Mouse (Mus musculus) liver, embryonic 14 days (tissue): ENCODE results near the gene Fyco1. TPM values are rescaled to one million over a fixed set of nuclear protein-coding genes. Genes with fewer than 3 reads are reported as not detected.

ENCODE experiments used
- polyA plus RNA-seq: library from polyadenylated mRNA; depleted of rRNA; stranded (reverse); fragments of >200 nt; gene quantifications from 2 replicates; pipeline ENCODE4 v1.2.3, GENCODE M21; 2012; rRNA removed

The Fyco1 gene
- polyA plus RNA-seq, result 2.0 and 2.2 TPM in 2 replicates

DNA sequence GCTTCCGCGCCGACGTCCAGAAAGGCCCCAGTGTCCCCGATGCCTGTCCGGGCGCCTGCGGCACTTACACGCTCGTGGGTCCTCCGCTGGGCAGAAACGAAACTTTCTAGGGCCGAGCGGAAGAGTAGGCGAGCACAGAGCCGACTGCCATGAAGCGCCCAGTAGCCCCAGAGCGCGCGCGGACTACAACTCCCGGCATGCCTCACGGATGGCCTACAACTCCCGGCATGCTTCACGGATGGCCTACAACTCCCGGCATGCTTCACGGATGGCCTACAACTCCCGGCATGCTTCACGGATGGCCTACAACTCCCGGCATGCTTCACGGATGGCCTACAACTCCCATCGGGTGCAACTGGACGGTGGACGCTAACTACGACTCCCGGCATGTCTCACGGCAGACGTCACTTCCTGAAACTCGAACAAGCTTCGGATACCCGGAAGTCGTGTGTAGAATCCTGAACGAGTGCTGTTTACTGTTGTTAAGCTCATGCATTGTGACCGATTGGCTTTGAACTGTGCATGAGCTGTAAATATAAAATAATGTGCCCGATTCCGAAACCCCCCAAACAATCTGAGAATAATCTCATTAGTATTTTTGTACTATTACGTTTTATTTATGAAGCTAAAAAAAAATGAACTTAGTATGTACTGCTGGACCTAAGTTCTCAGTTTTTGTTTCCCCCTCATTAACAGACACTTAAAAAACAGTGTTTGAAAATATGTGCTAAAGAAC, at the start of gene Fyco1:
Fyco1 (minus strand) TSS at position 187 of the 736 bp plus-strand sequence.

DNA sequence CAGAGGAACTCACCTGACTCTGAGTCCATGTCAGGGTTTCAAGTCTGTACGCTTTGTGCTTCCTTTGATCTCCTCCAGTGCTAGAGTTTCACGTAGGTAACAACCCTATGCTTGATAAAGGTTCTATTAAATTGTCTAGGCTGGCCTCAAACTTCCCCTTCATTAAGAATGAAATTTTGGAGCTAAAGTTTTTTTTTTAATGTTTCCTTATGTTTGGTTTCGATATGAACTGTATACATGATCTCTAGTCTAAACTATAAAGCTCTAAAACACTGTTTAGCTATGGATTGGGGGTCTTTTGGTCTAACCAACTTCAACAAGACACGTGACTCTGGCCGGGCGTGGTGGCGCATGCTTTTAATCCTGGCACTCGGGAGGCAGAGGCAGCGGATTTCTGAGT, 10.2 kb upstream of the Fyco1 start, which contains the start of gene Xcr1:
Xcr1 (minus strand) TSS at position 101 of the 400 bp plus-strand sequence.

DNA sequence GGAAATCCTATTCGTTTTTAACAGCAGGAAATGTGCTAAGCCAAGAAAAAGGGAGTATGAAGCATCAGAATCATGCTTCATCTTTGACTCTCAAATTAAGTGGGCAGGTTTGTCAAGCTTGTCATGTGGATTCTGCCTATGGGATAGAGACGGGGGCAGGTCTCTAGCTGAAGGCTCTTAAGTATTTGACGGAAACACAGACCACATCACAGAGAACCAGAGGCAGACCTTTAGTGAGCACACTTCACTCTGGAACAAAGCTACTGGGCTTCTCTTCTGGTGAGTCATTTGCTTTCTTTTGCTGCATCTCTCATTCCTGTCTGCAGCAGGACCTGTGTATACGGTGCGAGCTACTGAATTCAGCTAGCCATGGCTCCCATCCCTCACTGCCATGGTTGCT, 45.4 kb downstream of the Fyco1 start, which contains the start of gene Cxcr6:
Cxcr6 (plus strand) TSS at position 209 of the 400 bp plus-strand sequence.

Other genes with a start within 250 kb of the Fyco1 start
- 0.19 and 0.24 TPM in 2 replicates for gene Slc6a20b, start 219.3 kb downstream of the Fyco1 start, polyA plus RNA-seq
- gene Ccr9, start 173.5 kb downstream of the Fyco1 start, polyA plus RNA-seq, result 0.11 and 0.21 TPM in 2 replicates
- gene Slc6a20a, start 173.0 kb downstream of the Fyco1 start, polyA plus RNA-seq, result 2.2 and 3.2 TPM in 2 replicates
- gene Lztfl1, start 134.2 kb downstream of the Fyco1 start, polyA plus RNA-seq, result 6.9 and 7.0 TPM in 2 replicates
- 0.02 and 0.03 TPM in 2 replicates for gene Cxcr6, start 45.4 kb downstream of the Fyco1 start, polyA plus RNA-seq
- under 0.01 TPM in 1 of 2 replicates, not detected in the other for gene Xcr1, start 10.1 kb upstream of the Fyco1 start, polyA plus RNA-seq
- 1.1 TPM in 2 replicates for gene Ccr1, start 116.8 kb upstream of the Fyco1 start, polyA plus RNA-seq
- 0.02 TPM in 1 of 2 replicates, not detected in the other for gene Ccr1l1, start 126.5 kb upstream of the Fyco1 start, polyA plus RNA-seq
- 0.03 and 0.05 TPM in 2 replicates for gene Ccr3, start 170.1 kb upstream of the Fyco1 start, polyA plus RNA-seq